Mouse (Mus musculus) left cerebral cortex, postnatal 14 days (tissue): ENCODE measurements at regions not wholly inside any gene's neighbourhood (a gene's known extent, or its start where the extent isn't known, plus 50 kb on each side); places are given as distances from the start of the nearest gene placed in this dataset.

ENCODE experiments used
- DNase-seq, 2 experiments: peaks; one replicate each; pipeline ENCODE4 v3.0.0; 2021 to 2022; ENCODE audit warnings: low spot score in 2 of 2, mixed read lengths in 1 of 2
- intact Hi-C: fragments of 180-260 bp; cut with DNase I; formaldehyde crosslinking; loops from one replicate; pipeline ENCODE4 v1.15.1; 2025
- microRNA-seq, 2 experiments: library from miRNA; unstranded; fragments of <30 nt; microRNA quantifications; one replicate each; pipeline ENCODE4 v1.2.0; 2022

DNA sequence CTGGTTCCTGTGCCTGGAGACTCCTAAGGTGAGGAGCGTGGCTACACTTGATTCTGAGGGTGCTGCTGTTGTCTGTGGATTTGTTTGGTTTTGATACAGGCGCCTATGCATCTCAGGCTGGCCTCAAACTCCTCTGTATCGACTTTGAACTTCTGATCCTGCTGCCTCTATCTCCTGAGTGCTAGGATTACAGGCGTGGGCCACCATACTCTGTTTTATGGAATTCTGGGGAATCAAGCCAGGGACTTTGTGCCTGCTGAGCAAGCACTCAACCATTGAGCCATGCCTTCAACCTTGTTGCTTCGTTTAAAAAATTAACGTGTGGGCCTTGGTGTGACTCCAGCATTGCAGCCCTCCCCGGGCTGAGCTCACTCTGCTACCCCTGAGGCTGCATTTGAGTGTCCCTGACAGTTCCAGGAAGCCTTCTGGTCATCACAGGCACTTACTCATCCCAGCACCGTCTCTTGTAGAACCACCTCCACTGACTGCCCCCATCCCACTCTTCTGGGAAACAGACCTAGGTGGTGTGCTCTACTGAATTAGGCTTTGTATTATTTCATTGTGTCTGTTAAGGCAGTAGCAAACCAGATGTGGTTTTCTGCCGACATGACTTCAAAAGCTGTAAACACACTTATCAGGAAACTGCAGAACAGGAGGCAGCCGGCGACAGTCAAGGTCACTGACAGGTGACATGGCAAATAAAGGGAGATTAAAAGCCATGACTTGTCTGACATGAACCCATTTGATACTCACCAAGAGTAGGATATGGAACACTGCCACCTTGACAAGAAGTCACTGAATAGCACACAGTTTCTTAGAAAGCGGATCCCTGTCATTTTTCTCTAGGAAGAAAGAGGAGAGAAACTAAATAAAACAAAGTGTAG, 363.4 kb downstream of the Rps15a start:
- intact Hi-C loops: no loop called here
- DNase-seq: no peak

DNA sequence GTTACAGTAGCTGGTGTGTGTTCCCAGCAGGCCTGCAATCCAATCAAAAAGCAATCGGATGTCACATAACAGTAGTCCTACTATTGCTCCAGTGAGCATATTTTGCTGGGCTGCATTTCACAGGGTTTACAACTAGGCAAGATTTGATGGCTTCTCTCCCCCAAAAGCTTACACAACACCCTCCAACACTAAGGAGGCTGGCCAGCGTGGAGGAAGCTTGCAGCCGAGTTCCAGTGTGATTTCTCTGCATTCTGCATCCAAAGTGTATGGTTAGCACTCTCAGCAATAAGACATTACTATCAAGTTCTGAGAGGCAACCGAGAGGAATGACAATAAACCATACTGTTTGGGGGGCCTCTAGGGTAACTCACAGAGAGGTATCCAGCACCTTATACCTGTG, 367.2 kb downstream of the Xylt1 start:
- DNase-seq: no peak
- intact Hi-C loops: no loop called here

DNA sequence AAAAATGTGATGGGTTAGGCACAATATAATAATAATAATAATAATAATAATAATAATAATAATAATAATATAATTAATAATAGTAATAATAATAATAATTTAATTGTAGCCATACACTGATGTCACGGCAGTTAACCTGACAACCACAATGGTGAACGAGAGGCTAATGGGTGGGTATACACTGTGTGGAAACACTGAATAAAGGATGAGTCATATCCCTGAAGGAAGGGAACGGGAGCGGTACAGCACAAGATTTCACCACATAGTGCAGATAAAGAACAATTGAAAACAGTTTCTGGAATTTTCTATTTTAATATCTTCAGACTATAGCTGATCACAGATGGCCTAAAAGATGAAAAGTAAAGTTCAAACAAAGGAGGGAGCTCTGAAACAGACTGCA, 365.6 kb downstream of the Xylt1 start:
- DNase-seq: no peak
- intact Hi-C loops: no loop called here

DNA sequence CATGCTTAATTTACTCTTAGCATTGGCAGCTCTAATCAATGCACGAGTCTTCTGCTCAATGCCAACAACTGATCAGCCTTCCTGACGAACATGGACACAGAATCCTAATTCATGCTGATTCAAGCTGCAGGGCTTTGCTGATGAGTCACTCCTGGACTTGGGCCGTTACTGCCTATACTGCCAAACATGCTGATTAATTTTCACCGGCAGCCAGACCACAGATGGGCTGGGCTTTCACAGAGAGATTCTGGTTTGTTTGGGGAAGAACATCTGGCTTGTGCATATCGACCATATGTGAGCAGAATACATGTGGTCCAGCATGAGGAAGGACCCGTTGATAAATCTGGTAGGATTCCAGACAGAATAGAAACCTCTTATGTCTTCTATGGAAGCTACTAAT, 358.9 kb downstream of the Xylt1 start:
- DNase-seq: peak; percentile 12 to 23
- intact Hi-C loops: no loop called here

DNA sequence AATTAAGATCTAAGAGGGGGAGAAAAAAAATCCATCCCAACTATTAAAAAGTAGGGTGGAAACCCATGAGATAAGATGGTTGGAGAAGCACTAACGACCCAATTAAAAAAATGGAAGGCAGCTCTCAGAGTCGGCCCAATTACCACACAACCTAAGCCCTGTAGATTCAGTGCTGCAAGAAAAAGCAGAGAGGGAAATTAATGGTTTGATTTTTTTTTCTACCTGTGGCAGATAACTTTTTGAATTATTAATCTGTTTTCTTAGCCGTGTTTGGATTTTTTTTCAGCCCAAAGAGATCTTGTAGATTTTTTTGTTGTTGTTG, 354.9 kb downstream of the Xylt1 start:
- intact Hi-C loops: no loop called here
- no peak for DNase-seq

DNA sequence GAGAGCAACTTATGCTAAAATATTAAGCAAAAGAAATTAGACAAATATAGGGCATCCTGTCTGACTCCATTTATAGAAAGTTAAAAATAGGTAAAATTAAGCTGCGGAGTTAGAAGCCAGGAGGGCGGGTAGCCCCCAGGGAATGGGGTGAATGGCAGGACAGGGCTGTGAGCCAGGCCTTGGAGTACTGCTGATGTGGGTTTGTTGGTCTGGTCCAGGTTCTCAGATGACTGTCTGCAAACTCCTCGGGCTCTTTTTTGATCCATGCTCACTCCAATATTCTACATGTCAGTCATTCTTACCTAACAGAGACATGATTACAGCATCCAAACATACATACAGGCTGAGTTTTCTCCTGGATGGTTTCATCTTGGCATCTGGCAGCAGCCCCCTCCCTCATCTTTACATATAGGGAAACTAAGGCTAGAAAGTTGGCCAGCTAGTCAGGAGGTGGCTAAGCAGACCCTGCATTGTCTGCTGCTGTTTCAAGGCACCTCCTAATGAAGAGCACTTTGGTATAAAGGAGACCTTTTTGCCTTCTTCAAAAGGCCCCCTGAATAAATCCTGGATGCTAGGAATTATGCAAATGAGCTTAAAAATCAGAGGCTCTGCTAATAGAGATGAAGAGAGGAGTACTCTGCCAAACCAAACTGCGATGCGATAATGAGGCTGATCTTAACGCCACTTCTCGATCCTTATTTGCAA, 354.4 kb downstream of the Xylt1 start:
- DNase-seq: no peak
- intact Hi-C loops: no loop called here

DNA sequence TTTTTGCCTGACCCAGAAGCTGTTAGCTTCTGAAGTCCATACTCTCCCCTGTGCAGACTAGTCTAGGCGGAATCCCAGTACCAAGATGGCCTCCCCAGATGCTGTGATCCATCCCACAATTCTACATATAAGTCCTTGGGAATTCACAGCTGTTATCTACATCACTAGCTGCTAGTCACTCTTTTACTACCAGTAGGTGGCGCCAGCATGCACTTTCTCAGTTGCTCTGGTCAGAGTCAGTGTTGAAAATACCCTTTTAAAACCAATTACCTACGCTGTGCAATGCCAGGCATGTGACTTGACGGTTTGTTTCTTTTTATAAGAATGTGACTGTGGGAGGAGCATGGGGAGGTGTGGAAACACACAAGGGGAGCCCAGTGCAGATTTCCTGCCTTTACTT, 348.3 kb downstream of the Xylt1 start:
- peak in 1 of 2 experiments; percentile 17 for DNase-seq
- intact Hi-C loops: no loop called here

Small RNA genes lying in the stretch of these regions (microRNA-seq; reads per million reads assigned to microRNA genes)
- 0 reads per million in 2 experiments for gene Gm24063
